Mouse (Mus musculus) lung, adult 2 months (tissue): Measurements from ENCODE around the gene Aco1.

Experiments
- CTCF ChIP-seq: fragments of 200-500 bp; IDR thresholded peaks from 2 replicates; pipeline ENCODE4 v1.5.1; 2011; ENCODE audit warnings: mild to moderate bottlenecking, low read length, control low read depth; ENCODE audit not compliant: insufficient read depth
- POLR2A ChIP-seq: fragments of 200-500 bp; IDR thresholded peaks from 2 replicates; pipeline ENCODE4 v1.6.1; 2011; ENCODE audit warnings: low read depth, mild to moderate bottlenecking, control low read depth, low read length, borderline replicate concordance; ENCODE audit errors: extremely low read depth

GRCm38 (mm10) chr4:40156153-40156552, 13.3 kb downstream of the Aco1 start:
- TF ChIP-seq CTCF (no peak), POLR2A (no peak)
